Mouse (Mus musculus) spleen, postnatal 0 days (tissue): Measurements from ENCODE around the gene Gclc. TPM values are rescaled to one million over a fixed set of nuclear protein-coding genes. Genes with fewer than 3 reads are reported as not detected.

Experiments
- polyA plus RNA-seq: library from polyadenylated mRNA; unstranded; fragments of >200 nt; fragmentation: Nextera tagmentation; extraction: Ambion mirVana; gene quantifications from 2 replicates; pipeline ENCODE4 v1.2.1, GENCODE M21; 2015

The Gclc gene
- 35.3 and 39.9 TPM in 2 replicates for polyA plus RNA-seq

GRCm38 (mm10) chr9:77753853-77754727 is at the start of gene Gclc:
Gene Gclc, plus strand, starts transcription at chr9:77754535.

Other genes with a start within 250 kb of the Gclc start
- 4.4 and 4.6 TPM in 2 replicates for gene Lrrc1, start 209.7 kb upstream of the Gclc start, polyA plus RNA-seq
- 0.02 and 0.04 TPM in 2 replicates for gene Klhl31, start 118.0 kb upstream of the Gclc start, polyA plus RNA-seq
- 19.4 and 23.5 TPM in 2 replicates for gene Elovl5, start 162.8 kb downstream of the Gclc start, polyA plus RNA-seq